Mouse (Mus musculus): ENCODE results near the gene Tmem94. TPM values are rescaled to one million over a fixed set of nuclear protein-coding genes. Genes with fewer than 3 reads are reported as not detected.
A peak's percentile ranks its signal among the peaks of the same experiment; 100 is the strongest.

Tmem94 gene
- polyA plus RNA-seq, 1 experiment from 2014 or later = 28.7 TPM

DNA sequence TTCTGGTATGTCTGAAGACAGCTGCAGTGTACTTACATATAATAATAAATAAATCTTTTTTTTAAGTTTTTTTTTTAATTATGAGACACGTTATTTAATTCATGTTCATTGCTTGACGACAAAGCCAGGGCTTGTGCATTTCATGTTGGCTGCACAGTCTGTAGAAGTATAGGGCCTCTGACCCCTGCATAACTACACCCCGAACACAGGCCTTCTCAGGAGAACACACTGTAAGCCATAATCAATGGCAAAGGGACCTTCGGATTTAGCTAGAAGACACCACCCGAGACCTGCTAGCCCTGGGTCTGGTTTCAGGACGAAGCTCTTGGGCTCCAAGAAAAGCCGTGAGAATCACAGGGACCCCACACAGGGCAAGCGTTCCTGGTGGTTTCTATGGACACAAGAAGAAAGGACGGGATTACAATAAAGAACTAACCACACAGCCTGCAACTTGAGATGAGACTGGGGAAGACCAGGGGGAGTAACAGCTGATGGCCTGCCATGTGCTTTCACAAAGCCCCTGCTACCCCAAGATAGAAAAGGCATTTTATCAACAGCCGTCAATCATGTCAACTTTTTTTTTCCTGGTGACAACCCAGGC is 27.5 kb upstream of the Tmem94 start:
- H3K9me3 ChIP-seq (ENCODE audit: control insufficient read depth, low read length) = no peaks in the 10 kb centered on the region
- no peak overlapping the region for H3K4me3 ChIP-seq (ENCODE audit: control insufficient read depth in 1 of 2, insufficient read depth in 1 of 2, low read depth in 1 of 2, low read length in 2 of 2)
- H3K9ac ChIP-seq (ENCODE audit: low read length) = no peak overlapping the region
- H3K4me2 ChIP-seq (ENCODE audit: low read length) = no peak overlapping the region
- 61% methylated on average over 10 of the region's 10 CpGs for WGBS
- H3K36me3 ChIP-seq (ENCODE audit: control insufficient read depth, insufficient read depth, low read length) = no peaks in the 10 kb centered on the region
- no peaks in the 10 kb centered on the region for H3K27me3 ChIP-seq (ENCODE audit: control insufficient read depth, insufficient read depth, low read length)
- no peak for ATAC-seq (ENCODE audit: insufficient number of reproducible peaks, insufficient read depth, low FRiP score, low read depth)
- H3K27ac ChIP-seq (replicated peaks in 1 of 2; ENCODE audit: control insufficient read depth in 1 of 2, insufficient read depth in 1 of 2, low read depth in 2 of 2, low read length in 2 of 2) = peak overlapping the region in 1 of 2 experiments; percentile 6; a peak in 2 of 4 replicates
- peaks cover 18% of the 10 kb centered on the region in 2 experiments for H3K4me1 ChIP-seq (ENCODE audit: control insufficient read depth in 2 of 2, insufficient read depth in 2 of 2, low read length in 2 of 2)

DNA sequence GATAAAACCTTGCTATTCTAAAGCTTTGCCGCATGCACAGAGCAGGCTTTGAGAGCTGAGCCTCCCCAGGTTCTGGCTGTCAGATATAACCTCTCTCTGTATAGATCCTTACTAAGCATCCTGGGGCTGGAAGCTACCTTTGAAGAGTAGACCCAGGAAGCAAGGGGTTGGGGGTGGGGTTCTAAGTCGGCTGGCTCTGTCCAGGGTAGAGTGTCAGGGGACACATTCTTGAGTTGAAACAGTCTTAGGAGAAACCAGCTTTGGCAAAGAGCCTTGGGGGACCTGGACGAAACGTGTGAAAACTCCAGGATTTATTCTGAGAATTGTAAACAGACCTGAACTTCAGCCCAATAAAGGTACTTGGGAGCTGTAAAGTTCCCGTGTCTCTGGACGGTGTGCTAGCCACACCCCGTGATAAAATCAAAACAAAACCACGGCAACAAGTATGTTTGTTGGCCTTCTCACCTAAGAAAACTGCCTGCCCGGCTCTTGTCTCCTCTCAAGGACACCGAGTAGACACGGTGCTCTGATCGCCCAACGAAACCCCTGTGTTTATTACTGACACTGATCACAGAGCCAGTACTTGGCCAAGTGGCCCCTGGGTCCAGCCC is 26.9 kb upstream of the Tmem94 start:
- no peak overlapping the region for H3K4me3 ChIP-seq (ENCODE audit: control insufficient read depth in 1 of 2, insufficient read depth in 1 of 2, low read depth in 1 of 2, low read length in 2 of 2)
- WGBS = 30% methylated on average over 13 of the region's 13 CpGs
- H3K4me1 ChIP-seq (ENCODE audit: control insufficient read depth in 2 of 2, insufficient read depth in 2 of 2, low read length in 2 of 2) = peaks cover 18% of the 10 kb centered on the region in 2 experiments
- no peak for ATAC-seq (ENCODE audit: insufficient number of reproducible peaks, insufficient read depth, low FRiP score, low read depth)
- no peaks in the 10 kb centered on the region for H3K27me3 ChIP-seq (ENCODE audit: control insufficient read depth, insufficient read depth, low read length)
- H3K36me3 ChIP-seq (ENCODE audit: control insufficient read depth, insufficient read depth, low read length) = no peaks in the 10 kb centered on the region
- H3K27ac ChIP-seq (replicated peaks in 1 of 2; ENCODE audit: control insufficient read depth in 1 of 2, insufficient read depth in 1 of 2, low read depth in 2 of 2, low read length in 2 of 2) = peak overlapping the region in 1 of 2 experiments; percentile 6; a peak in 3 of 4 replicates
- H3K9ac ChIP-seq (ENCODE audit: low read length) = 0 out of 2 replicates have a peak overlapping the region, but pooled peaks have one; percentile 35
- H3K9me3 ChIP-seq (ENCODE audit: control insufficient read depth, low read length) = no peaks in the 10 kb centered on the region
- H3K4me2 ChIP-seq (ENCODE audit: low read length) = peak overlapping the region; percentile 11; the same call in 1 of the 2 replicates

DNA sequence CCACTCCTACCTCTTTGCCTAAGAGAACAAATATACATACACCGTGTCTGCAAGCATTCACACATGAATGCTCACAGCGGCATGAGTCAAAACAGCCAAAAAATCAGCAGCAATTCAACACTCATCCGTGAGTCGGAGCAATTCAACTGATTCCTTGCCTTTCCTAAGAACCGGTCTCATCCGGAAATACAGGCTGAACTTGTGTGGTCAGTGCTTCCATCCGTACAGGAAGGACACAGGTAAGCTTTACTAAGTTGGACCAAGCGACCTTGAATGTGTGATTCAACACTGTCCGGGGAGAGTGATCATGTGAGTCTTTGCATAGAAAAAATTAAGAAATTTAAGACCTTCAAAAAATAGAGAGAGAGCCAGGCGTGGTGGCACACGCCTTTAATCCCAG is 24.2 kb upstream of the Tmem94 start:
- Histone ChIP-seq H3K9me3 (ENCODE audit: control insufficient read depth, low read length) (no peaks in the 10 kb centered on the region), H3K27ac (replicated peaks in 1 of 2; ENCODE audit: control insufficient read depth in 1 of 2, insufficient read depth in 1 of 2, low read depth in 2 of 2, low read length in 2 of 2) (no peak overlapping the region)
- WGBS = 86% methylated on average over 11 of the region's 11 CpGs

DNA sequence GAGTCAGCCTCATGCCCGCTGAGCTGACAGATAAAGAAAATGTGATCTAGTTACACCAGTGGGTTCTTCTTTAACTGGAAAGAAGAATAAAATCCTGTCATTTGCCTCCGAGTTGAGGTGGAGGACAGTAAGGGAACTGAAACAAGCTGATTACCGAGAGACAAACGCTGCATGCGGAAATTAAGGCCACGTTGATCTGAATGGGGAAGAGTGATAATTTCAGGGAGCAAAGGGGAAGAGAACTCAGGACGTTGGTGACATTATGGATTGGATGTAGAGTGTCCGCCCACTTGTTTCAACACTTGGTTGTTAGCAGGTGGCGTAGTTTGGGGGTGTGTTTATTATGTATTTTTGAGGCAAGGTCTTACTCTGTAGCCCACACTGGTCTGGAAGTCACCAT is 22.3 kb upstream of the Tmem94 start:
- Histone ChIP-seq H3K27ac (replicated peaks in 1 of 2; ENCODE audit: control insufficient read depth in 1 of 2, insufficient read depth in 1 of 2, low read depth in 2 of 2, low read length in 2 of 2) (no peak overlapping the region), H3K9me3 (ENCODE audit: control insufficient read depth, low read length) (no peaks in the 10 kb centered on the region), H3K9ac (ENCODE audit: low read length) (no peak overlapping the region), H3K27me3 (ENCODE audit: control insufficient read depth, insufficient read depth, low read length) (no peaks in the 10 kb centered on the region), H3K4me2 (ENCODE audit: low read length) (no peak overlapping the region), H3K36me3 (ENCODE audit: control insufficient read depth, insufficient read depth, low read length) (no peaks in the 10 kb centered on the region), H3K4me1 (ENCODE audit: control insufficient read depth in 2 of 2, insufficient read depth in 2 of 2, low read length in 2 of 2) (peaks cover 10 to 20% of the 10 kb centered on the region in 2 experiments), H3K4me3 (ENCODE audit: control insufficient read depth in 1 of 2, insufficient read depth in 1 of 2, low read depth in 1 of 2, low read length in 2 of 2) (no peak overlapping the region)
- WGBS = 82% methylated on average over 9 of the region's 9 CpGs
- no peak for ATAC-seq (ENCODE audit: insufficient number of reproducible peaks, insufficient read depth, low FRiP score, low read depth)

More for the DNA sequence above, 24.2 kb upstream of the Tmem94 start:
- Histone ChIP-seq H3K4me1 (ENCODE audit: control insufficient read depth in 2 of 2, insufficient read depth in 2 of 2, low read length in 2 of 2) (peaks cover 11 to 14% of the 10 kb centered on the region in 2 experiments), H3K4me2 (ENCODE audit: low read length) (no peak overlapping the region), H3K27me3 (ENCODE audit: control insufficient read depth, insufficient read depth, low read length) (no peaks in the 10 kb centered on the region), H3K36me3 (ENCODE audit: control insufficient read depth, insufficient read depth, low read length) (no peaks in the 10 kb centered on the region), H3K4me3 (ENCODE audit: control insufficient read depth in 1 of 2, insufficient read depth in 1 of 2, low read depth in 1 of 2, low read length in 2 of 2) (no peak overlapping the region), H3K9ac (ENCODE audit: low read length) (no peak overlapping the region)
- no peak for ATAC-seq (ENCODE audit: insufficient number of reproducible peaks, insufficient read depth, low FRiP score, low read depth)

DNA sequence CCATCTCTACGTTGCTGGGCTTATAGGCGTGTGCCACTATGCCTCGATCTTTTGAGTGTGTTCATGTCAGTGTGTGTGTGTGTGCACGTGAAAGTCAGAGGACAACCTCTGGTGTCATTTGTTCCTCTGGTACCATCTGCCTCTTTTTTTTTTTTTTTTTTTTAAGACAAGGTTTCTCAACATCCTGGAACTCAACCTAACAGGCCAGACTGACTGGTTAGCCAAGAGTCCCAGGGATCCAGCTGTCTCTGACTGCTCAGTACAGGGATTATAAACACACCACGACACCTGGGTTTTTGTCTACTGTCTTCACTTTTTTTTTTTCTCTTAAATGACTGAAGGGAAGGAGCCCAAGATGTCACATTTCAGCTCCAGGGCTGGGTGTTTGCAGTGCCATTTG is 20.8 kb upstream of the Tmem94 start:
- H3K4me1 ChIP-seq (ENCODE audit: control insufficient read depth in 2 of 2, insufficient read depth in 2 of 2, low read length in 2 of 2) = peaks cover 2 to 8% of the 10 kb centered on the region in 2 experiments; a peak in 3 of 4 replicates
- no peak overlapping the region for H3K9ac ChIP-seq (ENCODE audit: low read length)
- H3K27ac ChIP-seq (replicated peaks in 1 of 2; ENCODE audit: control insufficient read depth in 1 of 2, insufficient read depth in 1 of 2, low read depth in 2 of 2, low read length in 2 of 2) = no peak overlapping the region
- no peak overlapping the region for H3K4me3 ChIP-seq (ENCODE audit: control insufficient read depth in 1 of 2, insufficient read depth in 1 of 2, low read depth in 1 of 2, low read length in 2 of 2)
- H3K27me3 ChIP-seq (ENCODE audit: control insufficient read depth, insufficient read depth, low read length) = no peaks in the 10 kb centered on the region
- H3K9me3 ChIP-seq (ENCODE audit: control insufficient read depth, low read length) = no peaks in the 10 kb centered on the region
- 78% methylated on average over 5 of the region's 5 CpGs for WGBS
- no peak for ATAC-seq (ENCODE audit: insufficient number of reproducible peaks, insufficient read depth, low FRiP score, low read depth)
- no peaks in the 10 kb centered on the region for H3K36me3 ChIP-seq (ENCODE audit: control insufficient read depth, insufficient read depth, low read length)
- no peak overlapping the region for H3K4me2 ChIP-seq (ENCODE audit: low read length)

DNA sequence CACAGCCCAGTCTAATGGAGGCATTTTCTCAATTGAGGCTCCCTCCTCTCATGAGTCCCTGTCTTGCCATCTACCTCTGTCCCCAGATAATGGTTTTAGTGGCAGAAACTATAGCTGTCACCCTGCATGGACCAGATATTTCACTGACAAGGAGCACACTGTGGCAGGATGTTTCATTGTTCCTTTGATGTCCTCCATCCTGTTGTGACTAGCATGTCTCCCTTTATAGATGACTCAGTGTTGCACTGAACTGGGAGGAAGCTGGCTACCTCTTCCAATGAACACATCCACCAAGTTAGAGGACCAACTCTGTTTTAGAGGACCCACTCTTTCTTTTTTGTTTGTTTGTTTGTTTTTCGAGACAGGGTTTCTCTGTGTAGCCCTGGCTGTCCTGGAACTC is 19.1 kb upstream of the Tmem94 start:
- no peak overlapping the region for H3K4me2 ChIP-seq (ENCODE audit: low read length)
- WGBS = 90% methylated on average over 1 of the region's 1 CpGs
- ATAC-seq (ENCODE audit: insufficient number of reproducible peaks, insufficient read depth, low FRiP score, low read depth) = no peak
- no peaks in the 10 kb centered on the region for H3K27me3 ChIP-seq (ENCODE audit: control insufficient read depth, insufficient read depth, low read length)
- H3K9ac ChIP-seq (ENCODE audit: low read length) = no peak overlapping the region
- no peaks in the 10 kb centered on the region for H3K36me3 ChIP-seq (ENCODE audit: control insufficient read depth, insufficient read depth, low read length)
- no peaks in the 10 kb centered on the region for H3K9me3 ChIP-seq (ENCODE audit: control insufficient read depth, low read length)
- H3K4me3 ChIP-seq (ENCODE audit: control insufficient read depth in 1 of 2, insufficient read depth in 1 of 2, low read depth in 1 of 2, low read length in 2 of 2) = no peak overlapping the region
- H3K4me1 ChIP-seq (ENCODE audit: control insufficient read depth in 2 of 2, insufficient read depth in 2 of 2, low read length in 2 of 2) = peaks cover 2 to 8% of the 10 kb centered on the region in 2 experiments; a peak in 3 of 4 replicates
- H3K27ac ChIP-seq (replicated peaks in 1 of 2; ENCODE audit: control insufficient read depth in 1 of 2, insufficient read depth in 1 of 2, low read depth in 2 of 2, low read length in 2 of 2) = no peak overlapping the region

DNA sequence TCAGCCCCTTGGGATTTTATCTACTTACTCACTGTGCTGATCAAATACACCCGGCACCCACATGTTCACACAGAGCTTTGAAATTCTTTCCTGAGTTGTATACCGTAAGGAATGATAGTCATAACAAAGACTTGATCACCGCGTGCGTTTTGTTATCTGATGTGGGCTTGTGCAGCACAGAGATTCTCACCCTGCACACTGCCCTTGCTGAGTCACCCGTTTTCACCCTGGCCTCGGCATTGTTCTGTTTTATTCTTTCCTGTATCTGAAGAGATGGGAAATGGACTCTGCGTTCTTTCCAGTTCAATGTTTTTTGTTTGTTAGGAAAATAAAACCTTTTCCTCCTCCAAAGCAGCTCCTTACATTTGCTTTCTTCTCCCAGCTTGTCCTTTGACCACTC is 18.5 kb upstream of the Tmem94 start:
- Histone ChIP-seq H3K9ac (ENCODE audit: low read length) (no peak overlapping the region), H3K4me3 (ENCODE audit: control insufficient read depth in 1 of 2, insufficient read depth in 1 of 2, low read depth in 1 of 2, low read length in 2 of 2) (no peak overlapping the region), H3K9me3 (ENCODE audit: control insufficient read depth, low read length) (no peaks in the 10 kb centered on the region), H3K27me3 (ENCODE audit: control insufficient read depth, insufficient read depth, low read length) (no peaks in the 10 kb centered on the region), H3K4me1 (ENCODE audit: control insufficient read depth in 2 of 2, insufficient read depth in 2 of 2, low read length in 2 of 2) (peaks cover 2 to 8% of the 10 kb centered on the region in 2 experiments; a peak in 3 of 4 replicates), H3K4me2 (ENCODE audit: low read length) (peak overlapping the region; percentile 56), H3K36me3 (ENCODE audit: control insufficient read depth, insufficient read depth, low read length) (no peaks in the 10 kb centered on the region), H3K27ac (replicated peaks in 1 of 2; ENCODE audit: control insufficient read depth in 1 of 2, insufficient read depth in 1 of 2, low read depth in 2 of 2, low read length in 2 of 2) (no peak overlapping the region)
- WGBS = 32% methylated on average over 8 of the region's 8 CpGs
- ATAC-seq (ENCODE audit: insufficient number of reproducible peaks, insufficient read depth, low FRiP score, low read depth) = no peak
